ENCODE assay signal across 20 mouse cellular contexts in genomic region chr3:81820304-81820703, GRCm38 (mm10).
A peak's percentile ranks its signal among the peaks of the same experiment; 100 is the strongest.
DNase-seq lines count a peak whose midpoint lies in the region; ATAC-seq and TF ChIP-seq lines count a peak whose summit lies in the region.
"Had no signal": no experiment of that assay in that cellular context is flagged by ENCODE, and none has a peak within 500 bp of the region (broad histone marks: within the 10 kb centered on the region; RNA-seq: fewer than 3 reads in every experiment).

No protein-coding gene starts in this region.

- H3K9ac ChIP-seq in neural tube, embryonic 15.5 days (replicated peaks) = no peak overlapping the region

- H3K27me3 ChIP-seq in myocyte (ENCODE audit: control insufficient read depth, insufficient read depth, insufficient read length) = no peaks in the 10 kb centered on the region
- no peaks in the 10 kb centered on the region for H3K27me3 ChIP-seq in neural tube, embryonic 15.5 days (replicated peaks)
- H3K27me3 ChIP-seq: CH12.LX had no signal

- no peaks in the 10 kb centered on the region for H3K36me3 ChIP-seq in myocyte (ENCODE audit: control insufficient read depth, insufficient read depth)
- no peaks in the 10 kb centered on the region for H3K36me3 ChIP-seq in neural tube, embryonic 15.5 days
- H3K36me3 ChIP-seq: G1E had no signal

- peak; percentile 31 for DNase-seq in brain, adult 2 months (ENCODE audit: low read depth, low spot score)
- DNase-seq in left cerebral cortex, adult 18-20 months (ENCODE audit: low spot score in 2 of 2) = no peak
- DNase-seq: adrenal gland, adult 2 months; adrenal gland, adult 8-10 months; adrenal gland, postnatal 10 days; adrenal gland, postnatal 14 days; adrenal gland, postnatal 25 days; adrenal gland, postnatal 36 days; B cell, adult 2 months; cerebellum, adult 11 months; cerebellum, adult 11-12 months; cerebellum, adult 18-20 months; cerebellum, adult 2 months had no signal

- WGBS in neural tube, embryonic 15.5 days = 75% methylated on average over 2 of the region's 2 CpGs

- no peak overlapping the region for H3K4me2 ChIP-seq in myocyte (ENCODE audit: low read depth)
- no peak overlapping the region for H3K4me2 ChIP-seq in neural tube, embryonic 15.5 days

- no peak for TF ChIP-seq POLR2A in myocyte (IDR thresholded peaks at IDR 0.05; ENCODE audit: insufficient read length, low read depth)

- no peaks in the 10 kb centered on the region for H3K4me1 ChIP-seq in neural tube, embryonic 15.5 days

- no peaks in the 10 kb centered on the region for H3K9me3 ChIP-seq in neural tube, embryonic 15.5 days (replicated peaks)
- H3K9me3 ChIP-seq: G1E had no signal

- ATAC-seq in neural tube, embryonic 15.5 days (ENCODE audit: low FRiP score) = no peak
- ATAC-seq: activated CD4-positive, CD25-positive, alpha-beta regulatory T cell, adult 4 months; CD4-positive, CD25-positive, alpha-beta regulatory T cell, adult 4 months; Patski had no signal

- H3K79me2 ChIP-seq in myocyte (ENCODE audit: control insufficient read depth, insufficient read depth) = no peaks in the 10 kb centered on the region

- no peak overlapping the region for H3ac ChIP-seq in myocyte (ENCODE audit: control insufficient read depth, insufficient read length)

- H3K27ac ChIP-seq in neural tube, embryonic 15.5 days (replicated peaks) = no peak overlapping the region

- no peak overlapping the region for H3K4me3 ChIP-seq in myocyte
- no peak overlapping the region for H3K4me3 ChIP-seq in neural tube, embryonic 15.5 days (replicated peaks)

TF ChIP-seq in myocyte, 11 proteins besides CTCF, POLR2A, EP300 and RAD21:
- TF ChIP-seq MAX (IDR thresholded peaks at IDR 0.05; ENCODE audit: low read depth) = no peak
- TF ChIP-seq MYOD1 (IDR thresholded peaks at IDR 0.05; ENCODE audit: control insufficient read depth in 1 of 3, insufficient read length in 2 of 3, low read depth in 2 of 3) = peak; percentile 49 to 73 (median 53)
- no peak for TF ChIP-seq TCF12 (IDR thresholded peaks at IDR 0.05; ENCODE audit: insufficient read depth, poor library complexity, severe bottlenecking)
- TF ChIP-seq USF1 (IDR thresholded peaks at IDR 0.05; ENCODE audit: low read depth) = no peak
- no peak for TF ChIP-seq POLR2AphosphoS2 (IDR thresholded peaks at IDR 0.05; ENCODE audit: insufficient read length, low read depth)
TF ChIP-seq in myocyte: peak in this region for 1.
